Comparison of ENCODE assay signal across 34 mouse cellular contexts in the genomic region with DNA sequence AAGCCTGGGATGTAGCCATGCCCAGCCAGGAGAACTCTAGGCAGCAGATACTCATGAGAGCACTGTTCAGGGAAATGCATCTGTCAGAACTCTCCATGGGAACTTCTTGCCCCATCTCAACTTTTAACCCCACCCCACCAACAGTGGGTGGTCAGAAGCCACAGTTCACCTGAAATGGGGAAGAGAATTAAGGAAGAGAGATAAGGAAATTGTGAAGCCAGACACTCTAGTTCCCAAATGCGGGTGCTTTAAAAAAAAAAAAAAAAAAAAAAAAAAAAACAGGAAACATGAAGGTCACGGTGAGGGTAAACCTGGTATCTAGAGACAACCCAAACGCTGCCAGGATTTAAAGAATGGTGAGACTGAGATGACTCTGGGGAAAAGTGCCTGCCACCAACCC. TPM values are rescaled to one million over a fixed set of nuclear protein-coding genes. Genes with fewer than 3 reads are reported as not detected.
DNase-seq lines count a peak whose midpoint lies in the region; ATAC-seq and TF ChIP-seq lines count a peak whose summit lies in the region.
"Had no signal": no experiment of that assay in that cellular context is flagged by ENCODE, and none has a peak within 500 bp of the region (broad histone marks: within the 10 kb centered on the region; RNA-seq: fewer than 3 reads in every experiment).

No protein-coding gene starts in this region.

- no peak overlapping the region for H3K27ac ChIP-seq in liver, postnatal 0 days (ENCODE audit: low read depth)
- H3K27ac ChIP-seq: embryonic facial prominence, embryonic 13.5 days; forebrain, embryonic 10.5 days; forebrain, embryonic 15.5 days; gastrocnemius, adult 2 months; heart, adult 2 months; hindbrain, embryonic 14.5 days; kidney, embryonic 15.5 days; layer of hippocampus, adult 2 months; limb, embryonic 10.5 days; limb, embryonic 15.5 days; liver, embryonic 14.5 days; lung, embryonic 15.5 days had no signal

- peaks cover 18% of the 10 kb centered on the region for H3K4me1 ChIP-seq in liver, postnatal 0 days (ENCODE audit: insufficient read depth)

- H3K27me3 ChIP-seq in liver, postnatal 0 days (ENCODE audit: insufficient read depth, low read length): no peaks in the 10 kb centered on the region
- H3K27me3 ChIP-seq: embryonic facial prominence, embryonic 13.5 days; forebrain, embryonic 15.5 days; kidney, embryonic 15.5 days; limb, embryonic 15.5 days; lung, embryonic 15.5 days had no signal

- H3K9me3 ChIP-seq in liver, postnatal 0 days (ENCODE audit: low read length): no peaks in the 10 kb centered on the region
- H3K9me3 ChIP-seq: embryonic facial prominence, embryonic 13.5 days; forebrain, embryonic 10.5 days; forebrain, embryonic 15.5 days; heart, embryonic 12.5 days; kidney, embryonic 15.5 days; limb, embryonic 10.5 days; limb, embryonic 15.5 days; lung, embryonic 15.5 days; megakaryocyte, embryonic 14.5 days had no signal

- TF ChIP-seq EP300 in liver, postnatal 0 days (IDR thresholded peaks at IDR 0.05; ENCODE audit: low read depth): no peak

- no peaks in the 10 kb centered on the region for H3K36me3 ChIP-seq in liver, postnatal 0 days (replicated peaks; ENCODE audit: insufficient read depth, low read length)
- H3K36me3 ChIP-seq: embryonic facial prominence, embryonic 13.5 days; forebrain, embryonic 10.5 days; forebrain, embryonic 15.5 days; heart, embryonic 12.5 days; kidney, embryonic 15.5 days; limb, embryonic 10.5 days; limb, embryonic 15.5 days; lung, embryonic 15.5 days had no signal

- DNase-seq in liver, postnatal 0 days: no peak
- DNase-seq in liver (no peak), 416B (ENCODE audit: low read depth) (peak; percentile 23)
- no peak for DNase-seq in cerebellum, adult 11 months
- no peak for DNase-seq in left cerebral cortex, postnatal 4 days
- DNase-seq: adrenal gland, adult 2 months; cerebellum, adult 9-11 months; gastrocnemius, adult 2 months; gastrocnemius, postnatal 36 days; heart, adult 2 months; heart, postnatal 4 days; kidney, adult 18-20 months; kidney, postnatal 36 days; midbrain, embryonic 14.5 days; right cerebral cortex, postnatal 25 days; spleen, adult 18-20 months; thymus, postnatal 14 days had no signal

- 13% methylated on average over 3 of the region's 3 CpGs for WGBS in liver, postnatal 0 days (ENCODE audit: insufficient replicate concordance)

- ATAC-seq in liver, postnatal 0 days: no peak
- ATAC-seq in common myeloid progenitor, adult 5-6 weeks (replicated peaks; ENCODE audit: low read depth, poor library complexity, severe bottlenecking): peak; percentile 52
- peak; percentile 49; the same call in 1 of the 2 replicates for ATAC-seq in monocyte, adult 5-6 weeks (replicated peaks; ENCODE audit: insufficient number of reproducible peaks, low FRiP score, low TSS enrichment, poor library complexity, severe bottlenecking)
- ATAC-seq: forebrain, embryonic 15.5 days had no signal

- no peak overlapping the region for H3K9ac ChIP-seq in liver, postnatal 0 days (replicated peaks)
- H3K9ac ChIP-seq: embryonic facial prominence, embryonic 13.5 days; forebrain, embryonic 15.5 days; heart, embryonic 12.5 days; hindbrain, embryonic 14.5 days; kidney, embryonic 15.5 days; limb, embryonic 15.5 days; liver, embryonic 14.5 days; lung, embryonic 15.5 days had no signal

- TF ChIP-seq CTCF in liver, postnatal 0 days (IDR thresholded peaks at IDR 0.05; ENCODE audit: low read depth): no peak

- H3K4me3 ChIP-seq in liver, postnatal 0 days (ENCODE audit: low read depth, low read length): no peak overlapping the region
- H3K4me3 ChIP-seq: embryonic facial prominence, embryonic 13.5 days; forebrain, embryonic 10.5 days; forebrain, embryonic 15.5 days; gastrocnemius, adult 2 months; heart, adult 2 months; heart, embryonic 12.5 days; kidney, embryonic 15.5 days; layer of hippocampus, adult 2 months; limb, embryonic 10.5 days; limb, embryonic 15.5 days; lung, embryonic 15.5 days; megakaryocyte, embryonic 14.5 days had no signal

- intact Hi-C loops in left cerebral cortex, postnatal 4 days (cut with DNase I): no loop called here

- 0 out of 2 replicates have a peak overlapping the region, but pooled peaks have one; percentile 9 for H3K4me2 ChIP-seq in liver, postnatal 0 days (ENCODE audit: low read depth, low read length)
- H3K4me2 ChIP-seq: embryonic facial prominence, embryonic 13.5 days; forebrain, embryonic 15.5 days; heart, embryonic 12.5 days; hindbrain, embryonic 14.5 days; kidney, embryonic 15.5 days; limb, embryonic 15.5 days; lung, embryonic 15.5 days had no signal

RNA-seq across cellular contexts. Expression of gene Styxl1, which starts 5.7 kb away (rescaled TPM):
- 0.46 and 0.49 TPM in 2 replicates for polyA plus RNA-seq in liver, postnatal 0 days (2015; fragmentation: Nextera tagmentation; extraction: Ambion mirVana)
- total RNA-seq in common myeloid progenitor, adult 5-6 weeks (2017): not detected in 2 replicates
- 1.5 TPM in 1 of 3 replicates, not detected in the others for total RNA-seq in monocyte, adult 5-6 weeks (2017)
- total RNA-seq in left cerebral cortex, postnatal 4 days (2021): not detected
- total RNA-seq: gastrocnemius, adult 2 months; gastrocnemius, postnatal 36 days; heart, adult 2 months; heart, postnatal 4 days; layer of hippocampus, adult 2 months had no signal
- polyA plus RNA-seq: heart, embryonic 12.5 days; limb, embryonic 10.5 days; neural tube, embryonic 11.5 days had no signal

RNA-seq across cellular contexts. Expression of gene Mdh2, which starts 5.8 kb away (rescaled TPM):
- polyA plus RNA-seq in liver, postnatal 0 days (2015; fragmentation: Nextera tagmentation; extraction: Ambion mirVana): 296 and 319 TPM in 2 replicates
- 189 and 208 TPM in 2 replicates for total RNA-seq in common myeloid progenitor, adult 5-6 weeks (2017)
- 86.0 to 121 TPM (median 119 TPM) in 3 replicates for total RNA-seq in monocyte, adult 5-6 weeks (2017)
- 100 to 1,000 TPM; 359 to 370 TPM for total RNA-seq in left cerebral cortex, postnatal 4 days (2021)

RNA-seq across cellular contexts. Expression of gene Tmem120a, which starts 28.3 kb away (rescaled TPM):
- polyA plus RNA-seq in liver, postnatal 0 days (2015; fragmentation: Nextera tagmentation; extraction: Ambion mirVana): 80.8 and 82.7 TPM in 2 replicates
- total RNA-seq in common myeloid progenitor, adult 5-6 weeks (2017): 8.5 and 12.4 TPM in 2 replicates
- total RNA-seq in monocyte, adult 5-6 weeks (2017): 16.5 to 34.4 TPM (median 19.1 TPM) in 3 replicates
- 10 to 100 TPM; 44.4 to 47.0 TPM for total RNA-seq in left cerebral cortex, postnatal 4 days (2021)

RNA-seq across cellular contexts. Expression of gene Srrm3, which starts 34.2 kb away (rescaled TPM):
- not detected in 2 replicates for polyA plus RNA-seq in liver, postnatal 0 days (2015; fragmentation: Nextera tagmentation; extraction: Ambion mirVana)
- not detected in 2 replicates for total RNA-seq in common myeloid progenitor, adult 5-6 weeks (2017)
- total RNA-seq in monocyte, adult 5-6 weeks (2017): not detected in 3 replicates
- 10 to 100 TPM; 87.6 to 91.5 TPM for total RNA-seq in left cerebral cortex, postnatal 4 days (2021)
- total RNA-seq: gastrocnemius, adult 2 months; gastrocnemius, postnatal 36 days; heart, adult 2 months; neutrophil, adult 5-6 weeks had no signal
- polyA plus RNA-seq: heart, adult 2 months; heart, postnatal 0 days; limb, embryonic 10.5 days had no signal
